Mouse (Mus musculus): Measurements from ENCODE around the gene Pigu. TPM values are rescaled to one million over a fixed set of nuclear protein-coding genes. Genes with fewer than 3 reads are reported as not detected.

Pigu gene
- polyA plus RNA-seq, 1 experiment from 2014 or later = 41.4 TPM

- under 1% methylated on average over 61 of the region's 68 CpGs for WGBS
- TF ChIP-seq CTCF (IDR thresholded peaks at IDR 0.05) (no peak), EP300 (IDR thresholded peaks at IDR 0.05) (no peak)
- Histone ChIP-seq H3K27ac (ENCODE audit: low read length) (peak overlapping the region; percentile 100), H3K27me3 (replicated peaks; ENCODE audit: insufficient read depth, low read length) (no peaks in the 10 kb centered on the region), H3K9ac (replicated peaks; ENCODE audit: low read depth) (peak overlapping the region; percentile 93), H3K4me1 (ENCODE audit: insufficient read depth, low read depth, low read length) (peaks cover 9% of the 10 kb centered on the region; the same call in 1 of the 2 replicates), H3K9me3 (ENCODE audit: low read length) (no peaks in the 10 kb centered on the region), H3K4me2 (replicated peaks; ENCODE audit: low read depth, low read length) (peak overlapping the region; percentile 83), H3K4me3 (ENCODE audit: low read depth, low read length) (peak overlapping the region; percentile 96), H3K36me3 (ENCODE audit: insufficient read depth, low read length) (0 out of 2 replicates have a peak, but pooled peaks cover 3% of the 10 kb centered on the region)
- ATAC-seq = peak; percentile 94
- DNase-seq (ENCODE audit: low spot score) = peak; percentile 98
Measured at GRCm38 (mm10) chr2:155381643-155382331, 24.6 kb upstream of the Pigu start.

DNA sequence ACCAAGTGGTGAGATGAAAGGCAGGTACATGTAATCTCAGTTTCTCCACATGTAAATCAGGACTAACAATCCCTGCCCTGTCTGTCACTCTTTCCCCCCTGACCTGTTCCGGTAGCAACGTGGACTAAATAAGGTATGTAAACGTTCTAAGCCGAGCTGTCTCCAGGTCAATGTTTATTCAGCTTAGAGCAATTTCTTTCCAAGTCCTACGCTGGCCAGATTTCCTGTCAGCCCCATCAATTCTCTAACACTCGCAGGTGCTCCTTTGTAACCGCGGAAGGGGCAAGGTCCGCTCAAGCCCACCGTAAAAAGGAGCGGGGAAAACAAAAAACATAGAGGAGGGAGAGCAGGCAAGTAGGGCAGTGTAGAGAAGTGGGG is 23.8 kb upstream of the Pigu start:
- Histone ChIP-seq H3K4me3 (ENCODE audit: low read depth, low read length) (peak overlapping the region; percentile 96), H3K27me3 (replicated peaks; ENCODE audit: insufficient read depth, low read length) (no peaks in the 10 kb centered on the region), H3K36me3 (ENCODE audit: insufficient read depth, low read length) (0 out of 2 replicates have a peak, but pooled peaks cover 3% of the 10 kb centered on the region), H3K4me1 (ENCODE audit: insufficient read depth, low read depth, low read length) (peaks cover 9% of the 10 kb centered on the region; the same call in 1 of the 2 replicates), H3K27ac (ENCODE audit: low read length) (no peak overlapping the region; the same call in 1 of the 2 replicates), H3K9ac (replicated peaks; ENCODE audit: low read depth) (peak overlapping the region; percentile 93; the same call in 1 of the 2 replicates), H3K4me2 (replicated peaks; ENCODE audit: low read depth, low read length) (peak overlapping the region; percentile 83), H3K9me3 (ENCODE audit: low read length) (no peaks in the 10 kb centered on the region)
- TF ChIP-seq EP300 (IDR thresholded peaks at IDR 0.05) = no peak
- no peak for TF ChIP-seq CTCF (IDR thresholded peaks at IDR 0.05)
- 2% methylated on average over 11 of the region's 11 CpGs for WGBS
- no peak for DNase-seq (ENCODE audit: low spot score)
- ATAC-seq = no peak

- TF ChIP-seq EP300 (IDR thresholded peaks at IDR 0.05) = no peak
- TF ChIP-seq CTCF (IDR thresholded peaks at IDR 0.05) = no peak
- WGBS = 52% methylated on average over 8 of the region's 8 CpGs
- Histone ChIP-seq H3K4me1 (ENCODE audit: insufficient read depth, low read depth, low read length) (peaks cover 9% of the 10 kb centered on the region; the same call in 1 of the 2 replicates), H3K27me3 (replicated peaks; ENCODE audit: insufficient read depth, low read length) (no peaks in the 10 kb centered on the region), H3K4me2 (replicated peaks; ENCODE audit: low read depth, low read length) (peak within 1 kb of the TSS; percentile 83), H3K9ac (replicated peaks; ENCODE audit: low read depth) (peak within 1 kb of the TSS; percentile 93), H3K36me3 (ENCODE audit: insufficient read depth, low read length) (0 out of 2 replicates have a peak, but pooled peaks cover 3% of the 10 kb centered on the region), H3K27ac (ENCODE audit: low read length) (peak within 1 kb of the TSS; percentile 100), H3K9me3 (ENCODE audit: low read length) (no peaks in the 10 kb centered on the region), H3K4me3 (ENCODE audit: low read depth, low read length) (peak within 1 kb of the TSS; percentile 96)
- ATAC-seq (no peak), DNase-seq (ENCODE audit: low spot score) (no peak)
Measured at GRCm38 (mm10) chr2:155380261-155381059, 23.2 kb upstream of the Pigu start, which contains the start of gene Trp53inp2. TSS of gene Trp53inp2 (plus strand) at chr2:155381059.

DNA sequence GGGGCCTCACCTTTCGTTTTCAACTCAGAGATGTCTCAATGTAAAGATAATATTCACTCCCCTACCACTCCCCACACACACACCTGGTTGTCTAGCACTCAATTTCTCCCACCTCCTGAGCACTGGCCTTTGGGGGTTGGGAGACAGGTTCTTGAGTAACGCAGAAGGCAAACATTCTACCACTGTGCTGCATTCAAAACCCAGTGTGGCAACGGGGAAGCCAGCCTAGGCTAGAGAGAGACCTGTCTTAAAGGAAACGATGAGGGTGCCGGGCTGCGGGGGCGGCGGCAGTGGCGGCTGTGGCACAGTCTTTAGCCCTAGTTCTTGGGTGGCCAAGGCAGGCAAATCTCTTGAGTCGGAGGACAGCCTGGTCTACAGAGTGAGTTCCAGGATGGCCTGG is 19.0 kb upstream of the Pigu start:
- Histone ChIP-seq H3K27me3 (replicated peaks; ENCODE audit: insufficient read depth, low read length) (no peaks in the 10 kb centered on the region), H3K9ac (replicated peaks; ENCODE audit: low read depth) (no peak overlapping the region), H3K4me2 (replicated peaks; ENCODE audit: low read depth, low read length) (no peak overlapping the region), H3K4me3 (ENCODE audit: low read depth, low read length) (no peak overlapping the region), H3K36me3 (ENCODE audit: insufficient read depth, low read length) (no peaks in the 10 kb centered on the region), H3K9me3 (ENCODE audit: low read length) (no peaks in the 10 kb centered on the region), H3K4me1 (ENCODE audit: insufficient read depth, low read depth, low read length) (no peaks in the 10 kb centered on the region; the same call in 1 of the 2 replicates), H3K27ac (ENCODE audit: low read length) (no peak overlapping the region)
- WGBS = 62% methylated on average over 10 of the region's 10 CpGs
- DNase-seq (ENCODE audit: low spot score) (no peak), ATAC-seq (no peak)
- TF ChIP-seq CTCF (IDR thresholded peaks at IDR 0.05) = no peak
- no peak for TF ChIP-seq EP300 (IDR thresholded peaks at IDR 0.05)

DNA sequence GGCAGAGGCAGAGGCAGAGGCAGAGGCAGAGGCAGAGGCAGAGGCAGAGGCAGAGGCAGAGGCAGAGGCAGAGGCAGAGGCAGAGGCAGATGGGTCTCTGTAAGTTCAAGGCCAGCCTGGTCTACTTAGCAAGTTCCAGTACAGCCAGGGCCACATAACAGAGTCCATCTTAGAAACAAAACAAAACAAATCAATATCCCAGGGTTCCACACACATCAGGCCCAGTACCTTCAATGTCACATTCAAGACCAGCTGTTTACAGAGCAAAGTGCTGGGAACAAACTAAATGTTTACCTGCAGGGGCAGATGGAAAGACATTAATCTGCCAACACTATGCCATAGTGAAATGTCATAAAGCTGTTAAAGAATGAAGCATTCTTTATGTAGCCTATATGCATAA is 17.3 kb upstream of the Pigu start:
- DNase-seq (ENCODE audit: low spot score) (no peak), ATAC-seq (no peak)
- no peaks in the 10 kb centered on the region for H3K9me3 ChIP-seq (ENCODE audit: low read length)
- H3K27ac ChIP-seq (ENCODE audit: low read length) = no peak overlapping the region
- H3K36me3 ChIP-seq (ENCODE audit: insufficient read depth, low read length) = no peaks in the 10 kb centered on the region
- TF ChIP-seq CTCF (IDR thresholded peaks at IDR 0.05) (no peak), EP300 (IDR thresholded peaks at IDR 0.05) (no peak)
- H3K4me3 ChIP-seq (ENCODE audit: low read depth, low read length) = no peak overlapping the region
- H3K9ac ChIP-seq (replicated peaks; ENCODE audit: low read depth) = no peak overlapping the region
- H3K4me2 ChIP-seq (replicated peaks; ENCODE audit: low read depth, low read length) = no peak overlapping the region
- H3K27me3 ChIP-seq (replicated peaks; ENCODE audit: insufficient read depth, low read length) = no peaks in the 10 kb centered on the region
- no peaks in the 10 kb centered on the region for H3K4me1 ChIP-seq (ENCODE audit: insufficient read depth, low read depth, low read length)

DNA sequence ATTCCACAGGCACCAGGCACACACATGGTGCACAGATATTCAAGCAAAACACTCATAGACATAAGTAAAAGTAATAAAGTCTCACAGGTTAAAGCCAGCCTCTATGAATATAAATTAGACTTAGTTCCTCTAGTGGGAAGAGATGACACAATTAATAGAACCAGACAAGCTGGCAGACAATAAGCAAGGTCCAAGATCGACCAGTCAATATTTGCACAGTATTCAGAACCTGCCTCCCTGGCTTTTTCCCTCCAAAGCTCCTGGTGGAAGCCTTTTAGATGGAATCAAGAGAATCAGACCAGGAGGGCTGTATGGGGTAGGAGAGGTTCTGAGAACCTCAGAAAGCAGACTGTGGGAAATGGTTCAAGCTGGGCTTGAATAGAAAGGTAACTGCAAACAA is 16.7 kb upstream of the Pigu start:
- DNase-seq (ENCODE audit: low spot score) = no peak
- Histone ChIP-seq H3K4me3 (ENCODE audit: low read depth, low read length) (no peak overlapping the region), H3K27ac (ENCODE audit: low read length) (no peak overlapping the region), H3K36me3 (ENCODE audit: insufficient read depth, low read length) (no peaks in the 10 kb centered on the region), H3K9ac (replicated peaks; ENCODE audit: low read depth) (no peak overlapping the region), H3K4me2 (replicated peaks; ENCODE audit: low read depth, low read length) (no peak overlapping the region), H3K4me1 (ENCODE audit: insufficient read depth, low read depth, low read length) (no peaks in the 10 kb centered on the region), H3K9me3 (ENCODE audit: low read length) (no peaks in the 10 kb centered on the region), H3K27me3 (replicated peaks; ENCODE audit: insufficient read depth, low read length) (no peaks in the 10 kb centered on the region)
- ATAC-seq = no peak
- TF ChIP-seq CTCF (IDR thresholded peaks at IDR 0.05) (no peak), EP300 (IDR thresholded peaks at IDR 0.05) (no peak)
- 52% methylated on average over 1 of the region's 1 CpGs for WGBS
